Mouse (Mus musculus): ENCODE data around the gene Brk1.
A peak's percentile ranks its signal among the peaks of the same experiment; 100 is the strongest.

Gene Brk1

GRCm38 (mm10) chr6:113623941-113624751 lies 19.6 kb downstream of the Brk1 start, which contains the start of gene Vhl:
TSS of gene Vhl (plus strand) at chr6:113623959.
- DNase-seq (ENCODE audit: inconsistent ontology term) = peak; percentile 91

GRCm38 (mm10) chr6:113624989-113625770 lies 20.6 kb downstream of the Brk1 start:
- no peak for DNase-seq (ENCODE audit: inconsistent ontology term)

DNA sequence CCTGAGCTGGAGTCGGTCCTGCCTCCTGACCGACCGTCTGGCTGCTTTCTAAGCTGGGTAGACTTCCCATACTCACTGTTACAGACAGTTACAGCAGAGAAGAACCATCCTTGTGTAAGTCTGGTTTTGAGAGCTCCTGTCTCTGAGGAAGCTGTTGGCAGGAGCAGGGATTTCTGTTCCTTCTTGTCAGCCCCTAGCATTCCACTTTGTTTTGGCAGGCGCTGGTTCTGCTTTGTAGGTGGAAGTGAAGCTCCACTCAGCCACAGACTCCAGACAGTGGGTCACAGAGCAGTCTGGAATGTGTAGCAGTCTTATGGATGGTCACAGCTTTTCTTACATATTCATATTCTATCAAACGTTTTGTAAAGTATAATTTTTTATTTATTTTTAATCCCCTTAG lies 25.8 kb downstream of the Brk1 start:
- no peak for DNase-seq (ENCODE audit: inconsistent ontology term)

- no peak for DNase-seq (ENCODE audit: inconsistent ontology term)
These were observed 28.3 kb downstream of the Brk1 start for GRCm38 (mm10) chr6:113632863-113633262.

- DNase-seq (ENCODE audit: inconsistent ontology term) = peak; percentile 95
These were observed 33.9 kb downstream of the Brk1 start, which contains the start of gene Irak2 for GRCm38 (mm10) chr6:113638302-113639040. TSS of gene Irak2 (plus strand) at chr6:113638467.

DNA sequence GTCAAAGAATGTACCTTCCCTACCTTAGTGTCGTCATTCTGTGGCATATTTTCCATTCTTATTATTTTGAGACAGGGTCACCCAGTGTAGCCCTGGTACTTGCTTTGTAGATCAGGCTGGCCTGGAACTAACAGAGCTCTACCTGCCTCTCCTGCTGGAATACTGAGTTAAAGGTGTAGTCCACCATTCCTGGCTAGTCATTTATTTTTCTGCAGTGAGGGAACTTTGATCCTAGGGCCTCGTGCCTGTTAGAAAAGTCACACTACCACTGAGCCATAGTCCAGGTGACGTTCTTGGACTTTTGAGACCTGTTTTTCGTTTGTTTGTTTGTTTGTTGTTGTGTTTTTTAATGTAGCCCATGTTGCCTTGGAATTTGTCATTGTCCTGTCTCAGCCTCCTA lies 34.6 kb downstream of the Brk1 start:
- DNase-seq (ENCODE audit: inconsistent ontology term) = no peak

DNA sequence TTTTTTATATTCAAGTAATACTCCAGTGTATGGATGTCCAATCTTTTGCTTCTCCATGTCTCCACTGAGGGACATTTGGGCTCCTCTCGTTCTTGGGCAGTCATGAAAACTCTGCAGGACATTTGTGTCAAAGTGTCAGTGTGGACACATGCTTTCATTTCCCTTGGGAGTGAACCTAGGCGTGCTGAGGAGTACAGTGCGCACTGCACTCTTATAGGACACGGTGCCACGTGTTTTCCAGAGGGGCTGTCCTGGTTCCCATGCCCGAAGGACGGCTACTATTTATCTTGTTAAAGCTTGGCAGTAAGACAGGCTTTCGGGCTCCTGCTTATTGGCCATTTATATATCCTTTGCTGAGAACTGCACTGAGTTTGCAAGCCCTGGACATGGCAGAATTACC lies 38.0 kb downstream of the Brk1 start:
- DNase-seq (ENCODE audit: inconsistent ontology term) = no peak

GRCm38 (mm10) chr6:113643021-113643420 lies 38.4 kb downstream of the Brk1 start:
- DNase-seq (ENCODE audit: inconsistent ontology term) = no peak

- DNase-seq (ENCODE audit: inconsistent ontology term) = no peak
These were observed 39.4 kb downstream of the Brk1 start for GRCm38 (mm10) chr6:113643967-113644366.

GRCm38 (mm10) chr6:113644808-113645207 lies 40.2 kb downstream of the Brk1 start:
- DNase-seq (ENCODE audit: inconsistent ontology term) = no peak

GRCm38 (mm10) chr6:113649346-113650196 lies 45.0 kb downstream of the Brk1 start:
- no peak for DNase-seq (ENCODE audit: inconsistent ontology term)

DNA sequence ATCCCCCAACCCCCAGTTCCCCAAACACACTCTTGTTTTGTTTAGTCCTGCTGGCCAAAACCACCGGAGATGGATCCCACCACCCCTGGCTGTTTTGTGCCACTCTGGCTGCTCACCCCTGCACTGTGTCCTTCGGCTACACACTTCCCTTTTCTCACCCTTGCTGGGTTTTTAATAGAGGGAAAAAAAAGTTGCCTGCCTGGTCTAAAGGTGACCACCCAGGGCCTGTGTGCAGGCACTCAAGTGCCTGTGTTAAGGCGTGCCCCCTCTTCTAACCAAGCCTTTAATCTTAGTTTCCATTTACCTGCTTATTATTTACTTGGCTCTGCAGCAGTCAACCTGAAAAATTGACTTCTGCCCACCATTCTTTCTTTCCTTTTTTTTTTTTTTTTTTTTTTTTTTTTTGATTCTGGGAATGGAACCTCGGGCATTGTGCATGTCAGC lies 45.6 kb downstream of the Brk1 start:
- no peak for DNase-seq (ENCODE audit: inconsistent ontology term)

GRCm38 (mm10) chr6:113651626-113652025 lies 47.1 kb downstream of the Brk1 start:
- no peak for DNase-seq (ENCODE audit: inconsistent ontology term)

- no peak for DNase-seq (ENCODE audit: inconsistent ontology term)
These were observed 49.0 kb downstream of the Brk1 start for GRCm38 (mm10) chr6:113653551-113653950.

GRCm38 (mm10) chr6:113654102-113654501 lies 49.5 kb downstream of the Brk1 start:
- no peak for DNase-seq (ENCODE audit: inconsistent ontology term)

- no peak for DNase-seq (ENCODE audit: inconsistent ontology term)
These were observed 50.3 kb downstream of the Brk1 start for GRCm38 (mm10) chr6:113654753-113655397.

GRCm38 (mm10) chr6:113655475-113655874 lies 50.9 kb downstream of the Brk1 start:
- no peak for DNase-seq (ENCODE audit: inconsistent ontology term)

DNA sequence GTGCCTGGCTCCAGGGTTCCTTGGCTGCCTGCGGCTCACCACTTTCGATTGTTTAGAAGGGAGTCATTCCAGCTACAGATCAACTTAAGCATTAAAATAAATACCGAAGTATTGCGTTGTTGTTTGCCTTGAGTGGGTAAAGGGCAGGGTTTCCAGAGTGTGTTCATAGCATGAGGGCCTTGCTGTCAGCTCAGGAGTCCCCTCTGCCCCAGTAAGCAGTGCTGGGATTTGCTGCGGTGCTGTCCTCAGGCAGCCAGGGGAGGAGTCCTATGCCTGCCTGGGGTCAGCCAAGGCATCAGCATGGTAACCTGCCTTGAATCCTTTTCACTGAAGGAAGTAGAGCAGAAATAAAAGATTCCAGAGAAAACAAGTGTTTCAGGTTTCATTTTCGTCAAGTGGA lies 52.3 kb downstream of the Brk1 start:
- peak; percentile 93 for DNase-seq (ENCODE audit: inconsistent ontology term)

DNA sequence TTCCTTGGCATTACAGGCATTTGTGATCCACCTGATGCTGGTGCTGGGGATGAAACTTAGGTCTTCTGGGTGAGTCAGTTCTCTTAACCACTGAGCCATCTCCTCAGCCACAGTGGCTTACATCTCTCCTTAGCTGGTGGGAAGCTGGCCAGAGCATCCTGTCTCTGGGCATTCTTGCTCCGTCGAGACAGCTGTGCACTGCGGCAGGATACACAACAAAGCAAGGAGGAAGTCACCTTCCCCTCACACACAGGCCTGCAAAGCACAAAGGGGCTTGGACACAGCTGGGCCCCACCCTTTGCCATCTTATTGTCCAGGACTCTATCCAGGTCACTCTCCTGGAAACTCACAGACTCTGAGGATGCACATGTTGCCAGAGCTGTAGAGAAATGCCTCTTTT lies 53.7 kb downstream of the Brk1 start:
- DNase-seq (ENCODE audit: inconsistent ontology term) = peak; percentile 50

DNA sequence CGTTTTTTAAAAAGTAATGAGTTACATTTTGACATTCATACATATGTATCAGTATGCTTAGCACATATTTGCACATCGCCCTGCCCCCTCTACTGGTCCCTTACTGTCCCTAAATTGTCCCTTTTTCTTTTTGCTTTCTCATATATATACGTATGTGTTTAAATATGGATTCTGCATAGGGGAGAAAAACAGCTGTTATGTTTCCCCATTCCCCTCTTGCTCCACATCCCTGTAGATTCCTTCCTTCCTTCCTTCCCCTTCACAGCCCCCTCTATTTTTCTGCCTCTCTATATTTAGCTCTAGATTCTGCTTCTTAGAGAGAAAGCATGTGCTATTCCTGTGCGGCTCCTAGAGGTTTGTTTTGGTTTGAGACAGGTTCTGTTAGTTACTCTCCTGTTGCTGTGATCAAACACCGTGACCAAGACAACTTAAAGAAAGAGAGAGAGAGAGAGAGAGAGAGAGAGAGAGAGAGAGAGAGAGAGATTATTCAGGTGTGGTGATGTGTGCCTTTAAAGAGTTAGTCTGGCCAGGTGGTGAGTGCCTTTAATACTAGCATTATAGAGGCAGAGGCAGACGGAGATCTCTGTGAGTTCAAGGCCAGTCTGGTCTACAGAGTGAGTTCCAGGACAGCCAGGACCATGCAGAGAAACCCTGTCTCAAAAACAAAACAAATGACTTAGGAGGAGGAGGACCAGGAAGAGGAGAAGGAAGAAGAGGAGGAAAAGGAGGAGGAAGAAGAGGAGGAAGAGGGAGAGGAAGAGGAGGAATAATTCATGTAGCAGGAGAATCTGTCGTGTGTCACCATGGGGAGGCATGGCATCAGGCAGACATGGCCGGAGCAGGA lies 55.3 kb downstream of the Brk1 start:
- no peak for DNase-seq (ENCODE audit: inconsistent ontology term)
